Mouse (Mus musculus): ENCODE measurements around the gene Shoc2. TPM values are rescaled to one million over a fixed set of nuclear protein-coding genes. Genes with fewer than 3 reads are reported as not detected.

Shoc2 gene
- polyA plus RNA-seq (2014; fragmentation: Nextera tagmentation; extraction: Ambion mirVana): 34.3 and 59.6 TPM in 2 replicates

GRCm38 (mm10) chr19:53943802-53944785 lies at the start of gene Shoc2, which contains the start of gene Bbip1:
TSS of gene Shoc2 (plus strand) at chr19:53944306.
TSS of gene Bbip1 (minus strand) at chr19:53944627.
- under 1% methylated on average over 60 of the region's 62 CpGs for WGBS
- H3K4me2 ChIP-seq (replicated peaks; ENCODE audit: low read depth, low read length): peak within 1 kb of the TSS; percentile 59
- peak within 1 kb of the TSS; percentile 98 for H3K27ac ChIP-seq (ENCODE audit: low read depth, low read length)
- H3K27me3 ChIP-seq (ENCODE audit: control insufficient read depth, insufficient read depth, low read length): no peaks in the 10 kb centered on the region
- no peaks in the 10 kb centered on the region for H3K36me3 ChIP-seq (ENCODE audit: control insufficient read depth, insufficient read depth, low read length)
- H3K9me3 ChIP-seq (ENCODE audit: control insufficient read depth, low read length): no peaks in the 10 kb centered on the region
- peaks cover 12% of the 10 kb centered on the region; the same call in 1 of the 2 replicates for H3K4me1 ChIP-seq (ENCODE audit: control insufficient read depth, insufficient read depth, low read length)
- peak within 1 kb of the TSS; percentile 86 for H3K4me3 ChIP-seq (ENCODE audit: low read length)
- H3K9ac ChIP-seq (ENCODE audit: low read depth, low read length): peak within 1 kb of the TSS; percentile 97
- peak; percentile 96 for ATAC-seq (ENCODE audit: low FRiP score, low TSS enrichment)

- Histone ChIP-seq H3K9me3 (ENCODE audit: control insufficient read depth, low read length) (no peaks in the 10 kb centered on the region), H3K27me3 (ENCODE audit: control insufficient read depth, insufficient read depth, low read length) (no peaks in the 10 kb centered on the region), H3K4me2 (replicated peaks; ENCODE audit: low read depth, low read length) (no peak overlapping the region), H3K9ac (ENCODE audit: low read depth, low read length) (no peak overlapping the region), H3K27ac (ENCODE audit: low read depth, low read length) (no peak overlapping the region), H3K4me3 (ENCODE audit: low read length) (no peak overlapping the region), H3K4me1 (ENCODE audit: control insufficient read depth, insufficient read depth, low read length) (peaks cover 12% of the 10 kb centered on the region; the same call in 1 of the 2 replicates), H3K36me3 (ENCODE audit: control insufficient read depth, insufficient read depth, low read length) (no peaks in the 10 kb centered on the region)
- WGBS: 70% methylated on average over 12 of the region's 12 CpGs
- no peak for ATAC-seq (ENCODE audit: low FRiP score, low TSS enrichment)
Measured at GRCm38 (mm10) chr19:53894538-53895121, 49.5 kb upstream of the Shoc2 start.

- Histone ChIP-seq H3K27ac (ENCODE audit: low read depth, low read length) (no peak overlapping the region), H3K4me1 (ENCODE audit: control insufficient read depth, insufficient read depth, low read length) (peaks cover 6% of the 10 kb centered on the region; the same call in 1 of the 2 replicates), H3K4me3 (ENCODE audit: low read length) (no peak overlapping the region), H3K36me3 (ENCODE audit: control insufficient read depth, insufficient read depth, low read length) (no peaks in the 10 kb centered on the region), H3K9me3 (ENCODE audit: control insufficient read depth, low read length) (no peaks in the 10 kb centered on the region), H3K27me3 (ENCODE audit: control insufficient read depth, insufficient read depth, low read length) (no peaks in the 10 kb centered on the region), H3K9ac (ENCODE audit: low read depth, low read length) (no peak overlapping the region), H3K4me2 (replicated peaks; ENCODE audit: low read depth, low read length) (no peak overlapping the region)
- ATAC-seq (ENCODE audit: low FRiP score, low TSS enrichment): no peak
- WGBS: 90% methylated on average over 5 of the region's 5 CpGs
Measured at GRCm38 (mm10) chr19:53898046-53898445, 46.1 kb upstream of the Shoc2 start.

GRCm38 (mm10) chr19:53898498-53898897 lies 45.6 kb upstream of the Shoc2 start:
- Histone ChIP-seq H3K9ac (ENCODE audit: low read depth, low read length) (no peak overlapping the region), H3K36me3 (ENCODE audit: control insufficient read depth, insufficient read depth, low read length) (no peaks in the 10 kb centered on the region), H3K27ac (ENCODE audit: low read depth, low read length) (no peak overlapping the region), H3K27me3 (ENCODE audit: control insufficient read depth, insufficient read depth, low read length) (no peaks in the 10 kb centered on the region), H3K4me1 (ENCODE audit: control insufficient read depth, insufficient read depth, low read length) (peaks cover 6% of the 10 kb centered on the region; the same call in 1 of the 2 replicates), H3K9me3 (ENCODE audit: control insufficient read depth, low read length) (no peaks in the 10 kb centered on the region), H3K4me3 (ENCODE audit: low read length) (no peak overlapping the region), H3K4me2 (replicated peaks; ENCODE audit: low read depth, low read length) (no peak overlapping the region)
- WGBS: 71% methylated on average over 4 of the region's 4 CpGs
- no peak for ATAC-seq (ENCODE audit: low FRiP score, low TSS enrichment)

GRCm38 (mm10) chr19:53898970-53899900 lies 44.9 kb upstream of the Shoc2 start:
- H3K9me3 ChIP-seq (ENCODE audit: control insufficient read depth, low read length): no peaks in the 10 kb centered on the region
- no peaks in the 10 kb centered on the region for H3K36me3 ChIP-seq (ENCODE audit: control insufficient read depth, insufficient read depth, low read length)
- no peak for ATAC-seq (ENCODE audit: low FRiP score, low TSS enrichment)
- 76% methylated on average over 25 of the region's 25 CpGs for WGBS
- no peak overlapping the region for H3K4me3 ChIP-seq (ENCODE audit: low read length)
- no peaks in the 10 kb centered on the region; the same call in 1 of the 2 replicates for H3K4me1 ChIP-seq (ENCODE audit: control insufficient read depth, insufficient read depth, low read length)
- H3K27me3 ChIP-seq (ENCODE audit: control insufficient read depth, insufficient read depth, low read length): no peaks in the 10 kb centered on the region
- H3K4me2 ChIP-seq (replicated peaks; ENCODE audit: low read depth, low read length): no peak overlapping the region
- H3K27ac ChIP-seq (ENCODE audit: low read depth, low read length): no peak overlapping the region
- H3K9ac ChIP-seq (ENCODE audit: low read depth, low read length): no peak overlapping the region

- no peak overlapping the region for H3K4me2 ChIP-seq (replicated peaks; ENCODE audit: low read depth, low read length)
- no peak for ATAC-seq (ENCODE audit: low FRiP score, low TSS enrichment)
- H3K4me3 ChIP-seq (ENCODE audit: low read length): no peak overlapping the region
- no peak overlapping the region for H3K27ac ChIP-seq (ENCODE audit: low read depth, low read length)
- peaks cover 4% of the 10 kb centered on the region; the same call in 1 of the 2 replicates for H3K4me1 ChIP-seq (ENCODE audit: control insufficient read depth, insufficient read depth, low read length)
- no peaks in the 10 kb centered on the region for H3K36me3 ChIP-seq (ENCODE audit: control insufficient read depth, insufficient read depth, low read length)
- H3K9ac ChIP-seq (ENCODE audit: low read depth, low read length): no peak overlapping the region
- no peaks in the 10 kb centered on the region for H3K9me3 ChIP-seq (ENCODE audit: control insufficient read depth, low read length)
- 81% methylated on average over 14 of the region's 14 CpGs for WGBS
- H3K27me3 ChIP-seq (ENCODE audit: control insufficient read depth, insufficient read depth, low read length): no peaks in the 10 kb centered on the region
Measured at GRCm38 (mm10) chr19:53899941-53900610, 44.0 kb upstream of the Shoc2 start.

GRCm38 (mm10) chr19:53901931-53902738 lies 42.0 kb upstream of the Shoc2 start:
- Histone ChIP-seq H3K4me3 (ENCODE audit: low read length) (peak overlapping the region; percentile 97), H3K4me2 (replicated peaks; ENCODE audit: low read depth, low read length) (peak overlapping the region; percentile 59), H3K27me3 (ENCODE audit: control insufficient read depth, insufficient read depth, low read length) (no peaks in the 10 kb centered on the region), H3K36me3 (ENCODE audit: control insufficient read depth, insufficient read depth, low read length) (no peaks in the 10 kb centered on the region), H3K9ac (ENCODE audit: low read depth, low read length) (peak overlapping the region; percentile 66; the same call in 1 of the 2 replicates), H3K27ac (ENCODE audit: low read depth, low read length) (peak overlapping the region; percentile 68), H3K4me1 (ENCODE audit: control insufficient read depth, insufficient read depth, low read length) (peaks cover 7% of the 10 kb centered on the region), H3K9me3 (ENCODE audit: control insufficient read depth, low read length) (no peaks in the 10 kb centered on the region)
- ATAC-seq (ENCODE audit: low FRiP score, low TSS enrichment): no peak
- WGBS: 50% methylated on average over 15 of the region's 15 CpGs

All from kidney, embryonic 14.5 days (tissue).